Mouse (Mus musculus): ENCODE results near the gene Gm17409.

The Gm17409 gene

GRCm38 (mm10) chr2:58469816-58470215, at the start of gene Gm17409:
Gm17409 (plus strand) TSS chr2:58470116.
- DNase-seq = no peak

GRCm38 (mm10) chr2:58423319-58423718, 46.6 kb upstream of the Gm17409 start:
- no peak for DNase-seq

- no peak for DNase-seq
Measured at GRCm38 (mm10) chr2:58425436-58426004, 44.4 kb upstream of the Gm17409 start.

GRCm38 (mm10) chr2:58432211-58432610, 37.7 kb upstream of the Gm17409 start:
- DNase-seq = no peak

DNA sequence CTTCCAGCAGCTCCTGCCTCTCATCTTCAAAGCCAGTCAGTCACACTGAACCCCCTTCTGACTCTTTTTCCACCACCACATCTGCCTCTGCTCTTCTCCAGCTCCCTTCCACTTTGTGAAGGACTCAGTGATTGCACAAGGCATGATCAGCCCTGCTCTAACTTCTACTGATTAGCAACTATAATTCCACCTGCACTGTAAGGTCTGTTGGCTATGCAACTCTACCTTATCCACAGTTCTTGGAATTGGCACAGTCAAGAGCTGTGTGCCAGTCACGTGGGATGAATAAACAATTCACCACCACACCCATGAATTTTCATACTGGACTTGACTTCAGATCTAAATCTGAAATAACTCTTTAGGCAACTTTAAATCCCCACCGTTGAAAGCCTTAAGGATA, 36.6 kb upstream of the Gm17409 start:
- no peak for DNase-seq

DNA sequence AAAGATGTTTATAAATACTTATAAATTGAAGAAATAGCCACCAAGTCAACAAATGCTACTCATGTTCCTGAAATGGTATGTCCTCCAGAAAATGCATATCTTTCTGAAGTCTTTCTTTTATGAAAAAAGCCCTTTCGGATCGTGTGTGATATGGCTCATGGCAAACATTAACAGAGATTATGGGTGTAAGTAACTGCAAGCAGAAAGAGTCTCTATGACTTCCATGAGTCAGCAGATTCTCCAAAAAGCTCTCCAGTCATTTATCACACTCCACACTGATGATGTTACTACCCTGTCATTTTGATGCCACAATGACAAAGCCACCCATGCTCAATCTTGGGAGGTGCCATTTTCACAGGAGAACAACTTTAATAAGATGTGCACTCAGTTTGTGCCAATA, 35.5 kb upstream of the Gm17409 start:
- no peak for DNase-seq

- DNase-seq = no peak
Measured at GRCm38 (mm10) chr2:58435507-58435906, 34.4 kb upstream of the Gm17409 start.

GRCm38 (mm10) chr2:58436911-58437310, 33.0 kb upstream of the Gm17409 start:
- no peak for DNase-seq

DNA sequence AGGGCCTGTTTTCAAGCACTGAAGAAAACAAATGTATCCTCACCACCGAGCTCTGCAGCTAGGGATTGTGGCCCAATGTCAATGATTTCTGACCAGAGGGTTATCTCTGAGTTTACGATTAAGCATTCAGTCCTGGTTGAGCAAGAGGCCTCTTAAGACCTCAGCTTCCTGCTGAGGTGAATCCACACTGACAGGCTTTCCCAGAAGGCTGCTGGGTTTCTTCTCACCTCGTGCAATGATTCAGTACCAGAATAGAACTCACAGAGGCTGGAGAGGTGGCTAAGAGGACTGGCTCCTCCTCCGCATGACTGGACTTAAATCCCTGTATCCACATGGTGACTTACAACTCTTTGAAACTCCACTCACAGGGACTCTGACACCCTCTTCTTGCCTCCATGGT, 26.8 kb upstream of the Gm17409 start:
- no peak for DNase-seq

GRCm38 (mm10) chr2:58447001-58447400, 22.9 kb upstream of the Gm17409 start:
- DNase-seq = no peak

- DNase-seq = no peak
Measured at GRCm38 (mm10) chr2:58454095-58454865, 15.6 kb upstream of the Gm17409 start.

GRCm38 (mm10) chr2:58456843-58457487, 13.0 kb upstream of the Gm17409 start:
- no peak for DNase-seq

DNA sequence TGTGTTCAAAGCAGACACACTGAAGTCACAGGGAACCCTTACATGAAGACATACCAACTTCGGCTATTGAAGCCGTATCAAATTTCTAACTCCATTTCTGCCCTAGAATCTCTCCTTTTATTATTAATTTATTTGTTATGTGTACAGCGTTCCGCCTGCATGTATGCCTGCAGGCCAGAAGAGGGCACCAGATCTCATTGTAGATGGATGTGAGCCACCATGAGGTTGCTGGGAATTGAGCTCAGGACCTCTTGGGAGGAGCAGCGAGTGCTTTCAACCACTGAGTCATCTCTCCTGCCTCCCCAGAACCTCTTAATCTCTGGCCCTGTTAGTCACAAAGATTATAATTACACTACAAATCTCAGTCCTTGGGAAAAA, 12.4 kb upstream of the Gm17409 start:
- DNase-seq = no peak

DNA sequence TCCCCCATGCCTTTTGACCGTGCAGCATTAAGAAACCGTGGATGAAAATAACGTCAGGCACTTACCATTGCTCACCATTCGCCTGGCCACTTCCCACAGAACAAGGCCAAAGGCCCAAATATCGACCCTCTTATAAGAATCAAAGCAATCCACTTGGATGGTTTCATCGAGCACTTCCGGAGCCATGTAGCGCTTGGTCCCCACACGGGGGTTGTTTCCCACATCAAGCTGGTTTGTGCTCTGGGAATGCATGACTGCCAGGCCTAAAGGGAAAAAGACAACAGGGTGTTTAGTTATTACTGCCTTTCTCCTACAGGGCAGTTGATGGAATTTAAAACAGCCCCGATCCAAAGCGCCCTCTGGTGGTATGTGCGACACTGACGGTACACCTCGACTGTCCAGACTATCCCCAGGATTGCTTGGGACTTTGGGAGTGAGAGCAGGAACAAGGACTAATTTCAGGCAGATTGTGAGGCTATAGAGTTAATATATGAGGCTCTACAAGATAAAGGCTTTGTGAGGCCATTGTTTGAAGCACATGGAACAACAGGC, 11.0 kb upstream of the Gm17409 start:
- DNase-seq = peak in 1 of 2 experiments; percentile 22

DNA sequence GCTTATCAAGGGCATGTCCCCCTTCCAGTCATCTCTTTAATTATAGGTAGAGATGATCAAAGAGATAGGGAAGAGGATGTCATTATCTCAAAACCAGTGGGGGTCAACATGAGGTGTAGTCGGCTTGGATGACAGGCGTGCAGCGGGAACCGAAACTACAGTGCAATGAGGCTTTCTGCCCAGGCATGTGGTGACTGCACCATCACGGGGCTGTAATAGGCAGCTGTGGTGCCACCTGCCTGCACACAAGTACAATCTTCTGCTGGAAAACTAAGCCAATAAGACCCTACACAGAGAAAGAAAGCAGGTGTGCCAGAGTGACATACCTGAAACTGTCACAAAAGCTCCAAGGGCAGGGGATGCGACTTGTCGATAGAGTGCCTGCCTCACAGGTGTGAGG, 374 bp downstream of the Gm17409 start:
- DNase-seq = no peak

GRCm38 (mm10) chr2:58475578-58475977, 5.7 kb downstream of the Gm17409 start:
- DNase-seq = no peak

GRCm38 (mm10) chr2:58476956-58477715, 7.2 kb downstream of the Gm17409 start:
- DNase-seq = peak in 1 of 2 experiments; percentile 37

DNA sequence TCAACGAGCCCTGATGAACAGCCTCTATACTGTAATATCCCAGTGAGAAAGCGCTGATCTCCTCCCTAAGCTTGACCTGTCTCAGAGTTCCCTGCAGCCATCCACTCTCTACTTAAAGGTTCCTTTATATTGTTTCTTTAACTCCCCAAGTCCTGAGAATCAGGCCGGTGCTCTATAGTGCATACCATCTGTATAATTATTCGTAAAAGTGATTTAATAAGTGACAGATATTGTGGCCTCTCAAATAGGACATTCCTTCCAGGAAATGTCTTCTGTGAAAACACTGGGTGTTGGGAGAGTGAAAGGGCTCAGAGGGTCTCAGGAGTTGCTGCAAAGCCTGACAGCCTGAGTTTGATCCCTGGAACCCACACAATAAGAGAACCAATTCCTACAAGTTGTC, 8.2 kb downstream of the Gm17409 start:
- no peak for DNase-seq

DNA sequence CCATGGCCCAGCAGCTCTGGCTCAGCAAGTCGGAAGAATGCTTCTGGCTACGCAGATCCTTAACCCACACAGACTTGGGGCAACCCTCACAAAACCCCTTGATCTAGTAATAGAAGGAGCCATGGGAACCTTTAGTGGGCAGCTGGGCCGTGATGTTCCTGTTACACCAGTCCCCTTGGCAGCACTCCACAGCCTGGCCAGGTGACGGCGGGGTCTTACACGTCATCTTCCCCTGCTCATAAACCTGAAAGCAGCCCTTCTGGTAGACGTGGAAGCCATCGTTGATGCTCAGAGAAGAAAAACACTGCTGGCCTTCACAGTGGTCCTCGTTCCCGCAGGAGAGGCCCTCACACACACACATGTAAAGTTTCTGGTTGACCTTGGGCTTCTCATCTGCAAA, 9.6 kb downstream of the Gm17409 start:
- no peak for DNase-seq

GRCm38 (mm10) chr2:58480764-58481163, 10.8 kb downstream of the Gm17409 start:
- DNase-seq = no peak

- no peak for DNase-seq
Measured at GRCm38 (mm10) chr2:58481450-58482100, 11.7 kb downstream of the Gm17409 start.

DNA sequence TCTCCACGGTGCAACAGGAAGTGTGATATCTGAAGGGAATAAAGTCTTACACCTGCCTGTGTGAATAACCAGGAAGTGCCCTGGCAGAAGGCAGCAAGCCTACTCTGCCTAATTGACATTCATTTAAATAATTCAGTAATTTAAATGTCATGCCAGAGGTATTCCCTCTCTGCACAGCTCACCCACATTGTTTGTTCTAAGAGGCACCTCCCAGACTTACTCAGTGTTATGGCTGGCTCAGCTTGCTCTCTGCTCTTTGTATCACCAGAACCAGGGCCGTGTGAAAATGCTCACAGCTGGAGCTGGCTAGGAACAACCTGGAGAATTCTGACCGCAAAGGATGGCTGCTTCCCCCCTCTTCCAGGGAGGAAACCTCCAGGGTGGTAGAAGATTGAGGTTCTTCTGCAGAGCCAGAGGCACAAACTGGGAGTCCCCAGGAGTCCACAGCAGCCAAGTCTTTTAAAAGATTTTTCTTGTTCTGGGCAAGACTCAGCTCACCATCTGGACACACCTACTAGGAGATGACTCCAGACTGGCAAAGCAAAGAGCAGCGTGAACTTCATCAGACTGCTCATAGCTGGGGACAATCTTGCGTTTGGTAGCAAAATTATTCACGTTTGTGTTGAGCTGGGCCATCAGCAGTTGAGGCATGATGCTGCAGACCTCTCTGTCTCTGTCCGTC, 14.5 kb downstream of the Gm17409 start:
- DNase-seq = no peak
